Mouse (Mus musculus) forebrain, embryonic 14.5 days (tissue): ENCODE results near the gene Gm38431. TPM values are rescaled to one million over a fixed set of nuclear protein-coding genes. Genes with fewer than 3 reads are reported as not detected.

Experiments
- ATAC-seq: fragments of 200-750 bp; cut with Nextera tagmentation; 2 replicates; pipeline ENCODE4 v1.8.0; 2017; ENCODE audit warnings: mild to moderate bottlenecking, moderate library complexity
- DNase-seq: peaks from one replicate; pipeline ENCODE4 v3.0.0-alpha.2; 2015; ENCODE audit warnings: low spot score
- H3K27ac ChIP-seq: fragments of 300-500 bp; sonication (generic); 2 replicates; pipeline ENCODE4 v1.5.1; 2014; ENCODE audit warnings: low read depth, mild to moderate bottlenecking, control low read depth, low read length, moderate library complexity
- H3K27me3 ChIP-seq: fragments of 300-500 bp; sonication (generic); replicated peaks from 2 replicates; pipeline ENCODE4 v1.6.1; 2014; ENCODE audit warnings: low read length, control low read depth, mixed read lengths; ENCODE audit not compliant: control insufficient read depth, insufficient read depth
- H3K36me3 ChIP-seq: fragments of 300-500 bp; sonication (generic); 2 replicates; pipeline ENCODE4 v1.6.1; 2014; ENCODE audit warnings: low read length, control low read depth; ENCODE audit not compliant: control insufficient read depth, insufficient read depth
- H3K4me1 ChIP-seq: fragments of 300-500 bp; sonication (generic); 2 replicates; pipeline ENCODE4 v1.6.1; 2014; ENCODE audit warnings: antibody characterized with exemption, low read length, control low read depth; ENCODE audit not compliant: control insufficient read depth, insufficient read depth
- H3K4me2 ChIP-seq: fragments of 300-500 bp; sonication (generic); 2 replicates; pipeline ENCODE4 v1.6.1; 2014; ENCODE audit warnings: mild to moderate bottlenecking, control low read depth, low read length
- H3K4me3 ChIP-seq: fragments of 300-500 bp; sonication (generic); 2 replicates; pipeline ENCODE4 v1.5.1; 2014; ENCODE audit warnings: low read depth, low read length, control low read depth
- H3K9ac ChIP-seq: fragments of 300-500 bp; sonication (generic); 2 replicates; pipeline ENCODE4 v1.6.1; 2014; ENCODE audit warnings: mild to moderate bottlenecking, low read length, control low read depth, moderate library complexity
- H3K9me3 ChIP-seq: fragments of 300-500 bp; sonication (generic); replicated peaks from 2 replicates; pipeline ENCODE4 v1.6.1; 2016; ENCODE audit warnings: low read length, control low read depth, mixed read lengths; ENCODE audit not compliant: control insufficient read depth
- WGBS: fragments of 180-500 bp; shearing (Covaris S2); extraction: QIAGEN DNeasy Blood & Tissue Kit; methylation state at CpG from one replicate; pipeline ENCODE4 v1.1.7; 2014; 5-methylcytosine and 5-hydroxymethylcytosine counted together
- polyA plus RNA-seq: library from polyadenylated mRNA; unstranded; fragments of >200 nt; fragmentation: Nextera tagmentation; extraction: Ambion mirVana; gene quantifications from 2 replicates; pipeline ENCODE4 v1.2.1, GENCODE M21; 2014

Gene Gm38431
- polyA plus RNA-seq, 1 experiment from 2014 or later: 1.2 TPM

GRCm38 (mm10) chr9:21095958-21096357 lies 4.2 kb upstream of the Gm38431 start:
- H3K36me3 ChIP-seq: no peaks in the 10 kb centered on the region
- H3K27ac ChIP-seq: no peak overlapping the region
- no peaks in the 10 kb centered on the region for H3K9me3 ChIP-seq
- H3K4me3 ChIP-seq: no peak overlapping the region
- DNase-seq: no peak
- ATAC-seq: no peak
- WGBS: 51% methylated on average over 4 of the region's 4 CpGs
- no peaks in the 10 kb centered on the region; the same call in 1 of the 2 replicates for H3K4me1 ChIP-seq
- no peak overlapping the region for H3K4me2 ChIP-seq
- H3K27me3 ChIP-seq: no peaks in the 10 kb centered on the region
- H3K9ac ChIP-seq: no peak overlapping the region

DNA sequence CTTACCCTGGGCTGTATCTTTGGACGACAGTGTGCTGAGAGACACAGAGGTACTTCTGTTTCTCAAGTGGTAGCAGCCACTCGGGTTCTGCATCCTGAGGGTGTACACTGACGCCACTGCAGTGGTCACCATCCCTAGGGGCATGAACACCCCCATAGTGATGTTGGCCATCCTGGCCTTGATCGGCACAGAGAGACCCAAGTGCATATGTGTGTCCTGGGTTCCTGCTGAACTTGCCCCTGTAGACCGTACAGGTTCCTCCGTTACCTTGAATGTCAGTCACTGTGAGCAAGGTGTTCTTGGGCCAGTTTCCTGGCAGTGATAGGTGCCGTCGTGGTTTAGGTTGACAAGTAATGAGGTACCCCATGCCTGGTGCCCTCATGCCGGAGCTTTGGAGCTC lies 1.6 kb upstream of the Gm38431 start:
- H3K4me2 ChIP-seq: no peak overlapping the region
- H3K4me1 ChIP-seq: peaks cover 8% of the 10 kb centered on the region
- no peak overlapping the region for H3K4me3 ChIP-seq
- H3K27ac ChIP-seq: no peak overlapping the region
- H3K9ac ChIP-seq: no peak overlapping the region
- no peaks in the 10 kb centered on the region for H3K9me3 ChIP-seq
- DNase-seq (no peak), ATAC-seq (no peak)
- peaks cover 20% of the 10 kb centered on the region for H3K36me3 ChIP-seq
- no peaks in the 10 kb centered on the region for H3K27me3 ChIP-seq
- 95% methylated on average over 9 of the region's 9 CpGs for WGBS

- Histone ChIP-seq H3K4me3 (peak overlapping the region; percentile 66), H3K27me3 (no peaks in the 10 kb centered on the region), H3K4me1 (peaks cover 8% of the 10 kb centered on the region), H3K4me2 (peak overlapping the region; percentile 88), H3K9ac (peak overlapping the region; percentile 73), H3K36me3 (peaks cover 42% of the 10 kb centered on the region), H3K9me3 (no peaks in the 10 kb centered on the region), H3K27ac (peak overlapping the region; percentile 73)
- ATAC-seq (no peak; the same call in 1 of the 2 replicates), DNase-seq (no peak)
- WGBS: 2% methylated on average over 24 of the region's 24 CpGs
Measured at GRCm38 (mm10) chr9:21090972-21091706, 658 bp downstream of the Gm38431 start.

DNA sequence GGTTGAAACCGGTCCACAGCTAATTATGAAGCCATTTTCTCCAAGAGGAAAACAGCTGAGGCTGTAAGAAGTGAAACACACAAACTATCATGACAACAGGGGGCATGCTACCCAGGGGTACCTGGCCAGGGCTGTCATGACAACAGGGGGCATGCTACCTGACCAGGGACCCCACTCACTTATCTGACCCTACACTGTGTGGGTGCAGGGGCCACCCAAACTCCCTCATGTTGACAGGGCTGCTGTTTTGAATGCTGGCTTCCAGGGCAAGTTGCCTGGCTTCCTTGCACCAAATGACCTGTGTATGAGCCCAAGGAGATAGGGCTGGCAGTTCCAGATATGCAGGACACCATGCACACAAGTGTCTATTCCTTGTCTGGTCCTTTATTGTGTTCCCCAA lies 1.3 kb downstream of the Gm38431 start:
- Histone ChIP-seq H3K9me3 (no peaks in the 10 kb centered on the region), H3K27ac (no peak overlapping the region), H3K4me2 (peak overlapping the region; percentile 88), H3K4me3 (peak overlapping the region; percentile 66), H3K4me1 (peaks cover 8% of the 10 kb centered on the region), H3K27me3 (no peaks in the 10 kb centered on the region), H3K9ac (peak overlapping the region; percentile 73), H3K36me3 (peaks cover 48% of the 10 kb centered on the region)
- DNase-seq (no peak), ATAC-seq (no peak)
- 86% methylated on average over 1 of the region's 1 CpGs for WGBS

DNA sequence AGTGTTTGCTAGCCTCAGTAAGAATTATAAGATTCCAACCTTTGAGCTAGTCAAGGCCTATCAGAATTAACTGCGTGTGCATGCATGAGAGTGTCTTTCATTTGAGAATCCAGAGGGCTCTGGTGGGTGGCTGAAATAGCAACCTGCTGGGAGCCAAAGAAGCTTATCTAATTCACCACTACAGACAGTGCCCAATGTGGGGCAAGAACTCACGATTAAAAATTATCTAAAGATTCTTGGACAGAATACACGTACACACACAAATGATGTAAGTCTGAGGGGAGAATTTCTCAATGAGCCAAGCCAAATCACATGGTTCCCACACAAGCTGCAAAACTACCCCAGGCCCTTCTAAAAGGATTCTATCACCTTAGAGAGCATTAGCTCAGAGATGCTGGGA lies 8.5 kb downstream of the Gm38431 start:
- Histone ChIP-seq H3K27me3 (no peaks in the 10 kb centered on the region), H3K9me3 (no peaks in the 10 kb centered on the region), H3K9ac (no peak overlapping the region), H3K4me1 (no peaks in the 10 kb centered on the region), H3K4me3 (no peak overlapping the region), H3K36me3 (peaks cover 97% of the 10 kb centered on the region), H3K27ac (no peak overlapping the region), H3K4me2 (no peak overlapping the region)
- WGBS: 82% methylated on average over 3 of the region's 3 CpGs
- ATAC-seq (no peak), DNase-seq (no peak)

- H3K27me3 ChIP-seq: no peaks in the 10 kb centered on the region
- no peaks in the 10 kb centered on the region for H3K9me3 ChIP-seq
- ATAC-seq (no peak), DNase-seq (no peak)
- H3K4me3 ChIP-seq: no peak overlapping the region
- H3K9ac ChIP-seq: no peak overlapping the region
- H3K4me1 ChIP-seq: no peaks in the 10 kb centered on the region
- H3K4me2 ChIP-seq: no peak overlapping the region
- H3K36me3 ChIP-seq: peaks cover 97% of the 10 kb centered on the region
- no peak overlapping the region for H3K27ac ChIP-seq
- WGBS: 88% methylated on average over 9 of the region's 9 CpGs
Measured at GRCm38 (mm10) chr9:21081127-21081526, 10.7 kb downstream of the Gm38431 start.

DNA sequence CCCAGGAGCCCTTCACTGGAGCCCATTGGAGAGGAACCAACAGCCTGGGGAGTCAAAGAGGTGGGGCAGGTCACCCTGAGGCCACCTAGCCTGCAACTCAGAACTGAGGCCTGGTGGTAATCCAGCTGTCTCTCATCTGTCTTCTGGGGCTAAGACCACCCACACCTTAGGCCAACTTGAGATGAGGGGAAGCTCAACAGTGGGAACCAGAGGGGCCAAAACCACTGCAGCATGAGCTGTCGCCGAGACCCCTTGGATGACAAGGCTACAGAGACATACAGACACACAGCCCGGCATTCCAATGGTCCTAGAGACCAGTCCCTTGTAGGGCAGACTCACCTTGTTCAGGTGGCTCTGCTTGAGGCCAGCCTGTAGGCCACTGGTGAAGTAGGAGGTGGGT lies 16.2 kb downstream of the Gm38431 start:
- ATAC-seq (no peak), DNase-seq (no peak)
- peaks cover 64% of the 10 kb centered on the region for H3K36me3 ChIP-seq
- H3K9ac ChIP-seq: no peak overlapping the region
- no peak overlapping the region for H3K4me2 ChIP-seq
- no peaks in the 10 kb centered on the region for H3K9me3 ChIP-seq
- no peak overlapping the region for H3K4me3 ChIP-seq
- no peak overlapping the region for H3K27ac ChIP-seq
- peaks cover 8% of the 10 kb centered on the region for H3K4me1 ChIP-seq
- no peaks in the 10 kb centered on the region for H3K27me3 ChIP-seq
- 90% methylated on average over 3 of the region's 3 CpGs for WGBS

GRCm38 (mm10) chr9:21074173-21074572 lies 17.6 kb downstream of the Gm38431 start:
- Histone ChIP-seq H3K9ac (no peak overlapping the region), H3K9me3 (no peaks in the 10 kb centered on the region), H3K36me3 (peaks cover 49% of the 10 kb centered on the region), H3K4me3 (no peak overlapping the region), H3K4me1 (peaks cover 8% of the 10 kb centered on the region), H3K27me3 (no peaks in the 10 kb centered on the region), H3K4me2 (no peak overlapping the region), H3K27ac (no peak overlapping the region)
- ATAC-seq: no peak
- 77% methylated on average over 1 of the region's 1 CpGs for WGBS
- DNase-seq: no peak

DNA sequence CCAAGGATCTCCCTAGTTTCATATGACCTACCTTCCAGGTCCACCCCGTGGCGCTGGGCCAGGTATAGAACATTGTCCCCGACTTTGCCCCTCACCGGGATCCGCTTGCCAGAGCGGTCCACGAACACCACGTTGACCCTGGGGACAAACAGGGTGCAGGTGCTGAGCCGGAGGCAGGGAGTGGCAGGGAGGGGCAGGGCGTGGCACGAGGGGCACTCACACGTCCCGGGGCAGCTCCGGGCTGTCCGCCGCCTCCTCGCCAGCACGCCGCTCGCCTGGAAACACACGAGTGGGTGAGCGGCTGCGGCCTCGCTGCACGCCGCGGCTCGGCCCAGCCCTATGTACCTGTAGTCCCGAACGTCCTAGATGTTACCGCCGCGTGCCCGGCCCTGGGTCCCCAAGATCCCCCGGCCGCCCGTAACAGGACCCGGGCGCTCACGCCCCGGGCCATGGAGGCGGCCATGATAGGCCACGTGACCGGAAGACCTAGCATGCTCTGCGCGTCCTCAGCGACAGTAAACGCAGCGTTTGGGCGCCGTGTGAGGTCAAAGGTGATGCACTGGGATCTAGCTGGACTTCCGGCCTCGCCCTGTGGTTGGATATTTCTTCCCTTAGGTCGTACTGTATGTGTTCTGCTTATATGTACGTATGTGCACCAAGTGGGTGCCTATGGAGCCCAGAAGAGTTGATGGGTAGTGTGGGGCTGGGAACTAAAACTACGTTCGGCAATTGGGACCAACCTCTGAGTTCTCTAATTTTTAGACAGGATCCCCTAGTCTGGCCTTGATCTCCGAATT lies 18.6 kb downstream of the Gm38431 start, which contains the start of the genes Gm49373 and Fdx1l:
Gene Gm49373 (minus strand): TSS at position 53 of the 797 bp plus-strand sequence.
Gene Fdx1l (minus strand): TSS at position 571 of the 797 bp plus-strand sequence.
- WGBS: 3% methylated on average over 58 of the region's 58 CpGs
- H3K4me2 ChIP-seq: peak within 1 kb of the TSS; percentile 92
- DNase-seq: peak; percentile 94
- H3K4me3 ChIP-seq: peak within 1 kb of the TSS; percentile 82
- H3K9ac ChIP-seq: peak within 1 kb of the TSS; percentile 85
- H3K27me3 ChIP-seq: no peaks in the 10 kb centered on the region
- peak within 1 kb of the TSS; percentile 11; the same call in 1 of the 2 replicates for H3K27ac ChIP-seq
- no peaks in the 10 kb centered on the region for H3K9me3 ChIP-seq
- peaks cover 8% of the 10 kb centered on the region for H3K4me1 ChIP-seq
- H3K36me3 ChIP-seq: peaks cover 43% of the 10 kb centered on the region
- ATAC-seq: peak; percentile 96
